Mouse (Mus musculus): ENCODE measurements at regions not wholly inside any gene's neighbourhood (a gene's known extent, or its start where the extent isn't known, plus 50 kb on each side); places are given as distances from the start of the nearest gene placed in this dataset.

GRCm38 (mm10) chr3:29890764-29891163 lies 657.0 kb downstream of the Mecom start:
- no peak for DNase-seq (ENCODE audit: low spot score in 2 of 2)

GRCm38 (mm10) chr3:29890286-29890685 lies 657.5 kb downstream of the Mecom start:
- DNase-seq (ENCODE audit: low spot score in 2 of 2), result no peak

- no peak for DNase-seq (ENCODE audit: low spot score in 2 of 2)
Measured at GRCm38 (mm10) chr3:29889638-29890037, 658.2 kb downstream of the Mecom start.

- peak in 1 of 2 experiments; percentile 13 for DNase-seq (ENCODE audit: low spot score in 2 of 2)
Measured at GRCm38 (mm10) chr3:29879966-29880365, 667.8 kb downstream of the Mecom start.

- DNase-seq (ENCODE audit: low spot score in 2 of 2), result no peak
Measured at GRCm38 (mm10) chr3:29875768-29876167, 672.0 kb downstream of the Mecom start.

GRCm38 (mm10) chr3:29862437-29862836 lies 685.4 kb downstream of the Mecom start:
- DNase-seq (ENCODE audit: low spot score in 2 of 2), result no peak

GRCm38 (mm10) chr3:29852465-29852864 lies 695.3 kb downstream of the Mecom start:
- no peak for DNase-seq (ENCODE audit: low spot score in 2 of 2)

GRCm38 (mm10) chr3:29835432-29835831 lies 712.4 kb downstream of the Mecom start:
- no peak for DNase-seq (ENCODE audit: low spot score in 2 of 2)

- no peak for DNase-seq (ENCODE audit: low spot score in 2 of 2)
Measured at GRCm38 (mm10) chr3:29834884-29835283, 712.9 kb downstream of the Mecom start.

GRCm38 (mm10) chr3:29831346-29831745 lies 716.5 kb downstream of the Mecom start:
- DNase-seq (ENCODE audit: low spot score in 2 of 2), result no peak

- DNase-seq (ENCODE audit: low spot score in 2 of 2), result no peak
Measured at GRCm38 (mm10) chr3:29822622-29823370, 725.0 kb downstream of the Mecom start.

- DNase-seq (ENCODE audit: low spot score in 2 of 2), result no peak
Measured at GRCm38 (mm10) chr3:29816964-29817363, 730.8 kb downstream of the Mecom start.

GRCm38 (mm10) chr3:29813276-29813675 lies 731.5 kb downstream of the Egfem1 start:
- DNase-seq (ENCODE audit: low spot score in 2 of 2), result no peak

GRCm38 (mm10) chr3:29812480-29813240 lies 730.8 kb downstream of the Egfem1 start:
- DNase-seq (ENCODE audit: low spot score in 2 of 2), result no peak

- no peak for DNase-seq (ENCODE audit: low spot score in 2 of 2)
Measured at GRCm38 (mm10) chr3:29806046-29806445, 724.2 kb downstream of the Egfem1 start.

- DNase-seq (ENCODE audit: low spot score in 2 of 2), result no peak
Measured at GRCm38 (mm10) chr3:29803456-29803855, 721.6 kb downstream of the Egfem1 start.

- no peak for DNase-seq (ENCODE audit: low spot score in 2 of 2)
Measured at GRCm38 (mm10) chr3:29801081-29801480, 719.3 kb downstream of the Egfem1 start.

GRCm38 (mm10) chr3:29774365-29774764 lies 692.5 kb downstream of the Egfem1 start:
- DNase-seq (ENCODE audit: low spot score in 2 of 2), result no peak

- no peak for DNase-seq (ENCODE audit: low spot score in 2 of 2)
Measured at GRCm38 (mm10) chr3:29771194-29771593, 689.4 kb downstream of the Egfem1 start.

- no peak for DNase-seq (ENCODE audit: low spot score in 2 of 2)
Measured at GRCm38 (mm10) chr3:29768592-29768991, 686.8 kb downstream of the Egfem1 start.

GRCm38 (mm10) chr3:29764021-29764420 lies 682.2 kb downstream of the Egfem1 start:
- no peak for DNase-seq (ENCODE audit: low spot score in 2 of 2)

- peak; percentile 8 to 20 for DNase-seq (ENCODE audit: low spot score in 2 of 2)
Measured at GRCm38 (mm10) chr3:29757821-29758494, 676.1 kb downstream of the Egfem1 start.

Data from adrenal gland, adult 18-20 months (tissue).